Mouse (Mus musculus) cerebellum, adult 2 months (tissue): ENCODE data around the gene Zfp213. TPM values are rescaled to one million over a fixed set of nuclear protein-coding genes. Genes with fewer than 3 reads are reported as not detected.
"Not testable (repeated sequence)": the region's sequence is repeated elsewhere in the genome, so short reads cannot be mapped to it uniquely, and the experiment has no call there.

Experiments
- DNase-seq, 2 experiments: peaks; one replicate each; pipeline ENCODE4 v3.0.0; 2021
- H3K27ac ChIP-seq: fragments of 200-500 bp; 2 replicates; pipeline ENCODE4 v1.5.1; 2012; ENCODE audit warnings: low read length, control low read depth, inconsistent platforms; ENCODE audit not compliant: insufficient read depth
- H3K27me3 ChIP-seq: fragments of 200-500 bp; 2 replicates; pipeline ENCODE4 v1.6.1; 2012; ENCODE audit warnings: inconsistent platforms, mild to moderate bottlenecking, low read length, moderate library complexity; ENCODE audit not compliant: control insufficient read depth, insufficient read depth
- H3K4me1 ChIP-seq: fragments of 200-500 bp; 2 replicates; pipeline ENCODE4 v1.6.1; 2011; ENCODE audit warnings: low read length; ENCODE audit not compliant: control insufficient read depth, insufficient read depth
- H3K4me3 ChIP-seq: fragments of 200-500 bp; replicated peaks from 2 replicates; pipeline ENCODE3; 2011; ENCODE audit warnings: mild to moderate bottlenecking, low read depth, low read length, control low read depth; ENCODE audit not compliant: insufficient read depth
- CTCF ChIP-seq: fragments of 200-500 bp; IDR thresholded peaks from 2 replicates; pipeline ENCODE4 v1.5.1; 2011; ENCODE audit warnings: low read depth, mild to moderate bottlenecking, control low read depth, low read length, moderate library complexity, borderline replicate concordance; ENCODE audit not compliant: insufficient read depth
- POLR2A ChIP-seq: fragments of 200-500 bp; IDR thresholded peaks from 2 replicates; pipeline ENCODE4 v1.6.1; 2011; ENCODE audit warnings: low read length, control low read depth, borderline replicate concordance; ENCODE audit not compliant: insufficient read depth
- WGBS: fragments of 180-500 bp; shearing (Covaris S2); methylation state at CpG from one replicate; pipeline ENCODE4 v1.1.7; 2018; 5-methylcytosine and 5-hydroxymethylcytosine counted together
- polyA plus RNA-seq: library from polyadenylated mRNA; depleted of rRNA; stranded (reverse); fragments of >200 nt; gene quantifications from 2 replicates; pipeline ENCODE4 v1.2.3, GENCODE M21; 2012

Zfp213 gene
- polyA plus RNA-seq, 1 experiment: 9.2 TPM

- 59% methylated on average over 15 of the region's 15 CpGs for WGBS
- no peak within 1 kb of the TSS for H3K4me3 ChIP-seq
- no peaks in the 10 kb centered on the region for H3K27me3 ChIP-seq
- H3K27ac ChIP-seq: peak within 1 kb of the TSS; percentile 42; the same call in 1 of the 2 replicates
- no peak for DNase-seq
- TF ChIP-seq CTCF (no peak), POLR2A (no peak)
- H3K4me1 ChIP-seq: no peaks in the 10 kb centered on the region
Measured at GRCm38 (mm10) chr17:23600641-23601622, 36.9 kb upstream of the Zfp213 start, which contains the start of gene Zscan10. Zscan10 (plus strand) TSS chr17:23600856.

DNA sequence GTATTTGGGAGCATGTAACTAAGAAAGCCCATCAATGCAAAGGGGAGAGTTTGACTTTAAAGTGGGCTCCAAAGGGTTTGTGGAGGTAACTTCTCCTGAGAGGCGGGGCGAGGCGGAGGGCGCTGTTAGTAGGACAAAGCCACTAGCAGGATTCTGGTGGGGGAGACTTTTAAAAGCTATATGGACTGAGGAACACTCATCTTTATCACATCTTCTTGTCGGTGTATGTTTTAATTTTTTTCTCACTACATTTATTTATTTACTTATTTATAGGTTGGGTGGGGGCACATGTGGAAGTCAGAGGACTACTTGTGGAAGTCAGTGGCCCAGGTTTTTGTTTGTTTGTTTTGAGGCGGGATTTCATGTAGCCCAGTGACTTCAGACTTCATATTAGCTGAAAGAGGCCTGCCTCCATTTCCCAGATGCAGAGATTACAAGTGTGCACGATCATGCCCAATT, 35.6 kb upstream of the Zfp213 start:
- DNase-seq: no peak
- H3K4me1 ChIP-seq: no peaks in the 10 kb centered on the region
- no peaks in the 10 kb centered on the region for H3K27me3 ChIP-seq
- H3K27ac ChIP-seq: peak overlapping the region; percentile 45; the same call in 1 of the 2 replicates
- TF ChIP-seq CTCF: no peak
- TF ChIP-seq POLR2A: no peak
- peak overlapping the region; percentile 74 for H3K4me3 ChIP-seq
- WGBS: 48% methylated on average over 7 of the region's 7 CpGs

DNA sequence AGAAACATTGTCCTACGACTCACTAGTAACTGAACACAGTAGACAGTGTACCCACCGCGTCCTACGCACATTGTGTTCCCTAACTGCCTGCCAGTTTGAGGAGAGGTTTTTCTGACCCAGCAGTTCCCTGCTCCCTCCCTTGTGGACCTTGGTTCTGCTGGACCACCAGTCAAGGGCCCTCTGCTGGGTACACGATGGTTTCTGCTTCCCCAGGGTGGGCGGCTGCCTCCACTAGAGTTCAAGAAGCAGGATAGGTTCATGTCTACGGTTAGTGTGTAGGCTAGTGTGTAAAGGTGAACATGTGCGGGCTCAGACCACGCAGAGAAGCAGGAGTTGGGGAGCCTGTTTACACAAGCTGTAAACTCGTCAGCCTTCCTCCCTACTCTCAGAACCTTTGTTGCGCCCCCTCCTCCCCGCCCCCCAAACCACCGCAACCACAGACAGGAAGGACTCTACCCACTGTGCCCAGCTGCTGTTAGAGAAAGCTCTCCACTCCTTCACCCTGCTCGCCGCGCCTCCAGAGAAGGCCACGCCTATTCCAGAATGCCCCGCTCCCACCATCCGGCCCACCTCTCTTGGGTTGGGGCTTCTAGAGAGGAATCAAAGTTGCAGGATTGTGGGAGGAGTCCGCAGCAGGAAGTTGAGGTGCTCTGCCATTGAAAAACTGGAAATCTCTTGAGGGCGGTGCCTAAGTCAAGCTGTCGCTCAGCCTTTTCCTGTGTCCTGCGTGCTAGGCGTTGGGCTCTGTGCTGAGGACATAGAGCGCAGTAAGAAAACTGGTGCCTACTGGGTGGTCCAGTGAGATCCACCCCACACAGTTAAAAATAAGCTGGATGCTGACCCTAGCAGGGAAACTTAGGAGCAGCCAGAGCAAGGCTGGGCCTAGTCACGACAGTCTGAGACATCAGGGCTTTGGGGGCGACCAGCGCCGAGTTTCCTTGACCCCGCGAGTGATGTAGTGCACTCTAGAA, 34.8 kb upstream of the Zfp213 start, which contains the start of gene Zfp13:
Gene Zfp13 (minus strand): TSS at position 906 of the 971 bp plus-strand sequence.
- peak within 1 kb of the TSS; percentile 74 for H3K4me3 ChIP-seq
- H3K27me3 ChIP-seq: no peaks in the 10 kb centered on the region
- H3K27ac ChIP-seq: peak within 1 kb of the TSS; percentile 45; the same call in 1 of the 2 replicates
- TF ChIP-seq CTCF (no peak), POLR2A (peak; percentile 66; the same call in 1 of the 2 replicates)
- WGBS: 8% methylated on average over 31 of the region's 31 CpGs
- no peaks in the 10 kb centered on the region for H3K4me1 ChIP-seq
- peak; percentile 70 to 78 for DNase-seq

DNA sequence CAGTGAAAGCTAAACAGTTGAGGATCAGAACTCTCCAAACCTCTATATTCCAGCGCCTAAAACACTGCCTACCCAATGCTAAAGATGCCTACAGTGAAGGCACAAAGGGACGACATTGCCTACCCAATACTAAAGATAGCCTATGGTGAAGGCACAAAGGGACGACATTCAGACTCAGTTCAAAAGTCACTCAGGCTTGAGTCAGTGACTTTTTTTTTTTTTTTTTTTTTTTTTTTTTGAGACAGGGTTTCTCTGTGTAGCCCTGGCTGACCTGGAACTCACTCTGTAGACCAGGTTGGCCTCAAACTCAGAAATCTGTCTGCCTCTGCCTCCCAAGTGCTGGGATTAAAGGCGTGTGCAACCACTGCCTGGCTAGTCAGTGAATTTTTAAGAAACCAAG, 31.1 kb upstream of the Zfp213 start:
- H3K4me3 ChIP-seq, DNase-seq, H3K27me3 ChIP-seq, H3K27ac ChIP-seq, H3K4me1 ChIP-seq: not testable (repeated sequence)
- 60% methylated on average over 4 of the region's 4 CpGs for WGBS

DNA sequence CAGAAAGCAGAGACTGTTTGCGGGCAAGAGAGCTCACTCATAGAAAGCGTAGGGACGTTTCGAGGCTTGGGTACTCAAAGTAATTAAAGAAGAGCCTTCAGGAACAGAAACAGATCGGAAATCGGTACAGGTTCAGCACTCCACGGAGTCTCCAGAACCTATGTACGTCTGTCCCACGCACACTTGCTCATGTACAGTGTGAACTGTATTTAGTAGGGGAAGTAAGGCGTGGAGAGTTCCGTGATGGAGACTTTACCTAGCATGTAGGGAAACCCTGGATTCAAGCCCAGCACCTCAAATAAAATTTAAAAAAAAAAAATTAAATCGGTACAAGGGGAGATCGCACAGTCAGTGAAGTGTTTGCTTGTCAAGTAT, 28.9 kb upstream of the Zfp213 start:
- peak overlapping the region; percentile 70 for H3K27ac ChIP-seq
- no peak for TF ChIP-seq POLR2A
- no peak for TF ChIP-seq CTCF
- no peak for DNase-seq
- no peaks in the 10 kb centered on the region for H3K27me3 ChIP-seq
- H3K4me3 ChIP-seq: peak overlapping the region; percentile 79
- H3K4me1 ChIP-seq: no peaks in the 10 kb centered on the region
- WGBS: 9% methylated on average over 13 of the region's 13 CpGs

DNA sequence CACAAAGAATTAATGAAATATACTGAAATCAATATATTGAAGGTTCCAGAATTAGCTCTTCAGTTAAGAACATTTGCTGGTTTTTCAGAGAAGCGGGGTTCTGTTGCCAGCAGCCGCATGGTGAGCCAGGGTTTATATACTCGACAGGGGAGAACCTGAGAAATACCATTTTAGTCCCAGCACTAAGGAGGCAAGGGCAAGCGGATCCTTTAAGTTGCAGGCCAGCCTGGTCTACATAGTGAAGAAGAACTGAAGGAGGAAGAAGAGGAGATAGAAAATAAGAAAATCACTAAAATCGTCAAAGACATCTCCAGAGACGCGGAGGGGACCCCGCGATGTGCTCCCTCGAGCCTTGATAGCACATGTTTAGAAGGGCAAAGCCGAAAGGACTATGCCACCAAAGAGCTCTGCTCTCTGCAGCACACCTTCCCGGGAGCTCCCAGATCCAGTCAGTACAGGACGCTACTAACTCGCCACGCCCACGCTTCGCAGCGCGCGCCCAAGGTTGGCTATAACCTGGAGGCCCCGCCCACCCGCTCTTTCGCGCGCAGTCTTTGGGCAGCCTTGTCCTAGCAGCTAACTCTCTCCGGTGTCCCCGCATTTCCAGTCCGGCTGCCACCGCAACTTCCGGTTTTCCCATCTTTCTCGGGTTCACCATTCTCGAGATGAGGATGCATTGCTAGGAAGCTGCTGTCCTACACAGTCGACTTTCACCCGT, 28.3 kb upstream of the Zfp213 start:
- Histone ChIP-seq H3K27me3 (no peaks in the 10 kb centered on the region), H3K4me3 (peak overlapping the region; percentile 79), H3K4me1 (no peaks in the 10 kb centered on the region), H3K27ac (peak overlapping the region; percentile 70)
- peak; percentile 99 for DNase-seq
- WGBS: 6% methylated on average over 34 of the region's 34 CpGs
- TF ChIP-seq POLR2A: peak; percentile 96
- TF ChIP-seq CTCF: no peak

GRCm38 (mm10) chr17:23587253-23587652, 23.2 kb upstream of the Zfp213 start:
- 76% methylated on average over 2 of the region's 2 CpGs for WGBS

More at GRCm38 (mm10) chr17:23587253-23587652, 23.2 kb upstream of the Zfp213 start:
- DNase-seq: no peak
- H3K4me1 ChIP-seq: peaks cover 11% of the 10 kb centered on the region
- no peak for TF ChIP-seq POLR2A
- TF ChIP-seq CTCF: no peak
- no peaks in the 10 kb centered on the region for H3K27me3 ChIP-seq
- no peak overlapping the region for H3K27ac ChIP-seq
- H3K4me3 ChIP-seq: no peak overlapping the region
